Mouse (Mus musculus): ENCODE data around the gene Apobec4. TPM values are rescaled to one million over a fixed set of nuclear protein-coding genes. Genes with fewer than 3 reads are reported as not detected.
"Not testable (repeated sequence)": the region's sequence is repeated elsewhere in the genome, so short reads cannot be mapped to it uniquely, and the experiment has no call there.

Gene Apobec4
- polyA plus RNA-seq, 1 experiment from 2014 or later: not detected

GRCm38 (mm10) chr1:152767749-152768488 lies 17.6 kb downstream of the Apobec4 start:
- Histone ChIP-seq H3K9me3 (replicated peaks; ENCODE audit: control insufficient read depth, low read length) (no peaks in the 10 kb centered on the region), H3K9ac (replicated peaks; ENCODE audit: low read length) (no peak overlapping the region), H3K4me3 (ENCODE audit: low read depth, low read length) (no peak overlapping the region), H3K36me3 (replicated peaks; ENCODE audit: control insufficient read depth, insufficient read depth, low read depth, low read length) (no peaks in the 10 kb centered on the region; the same call in 1 of the 2 replicates), H3K27me3 (ENCODE audit: control insufficient read depth, insufficient read depth, low read length) (no peaks in the 10 kb centered on the region), H3K4me2 (ENCODE audit: low read depth, low read length) (no peak overlapping the region), H3K27ac (replicated peaks; ENCODE audit: low read depth, low read length) (no peak overlapping the region), H3K4me1 (ENCODE audit: control insufficient read depth, insufficient read depth, low read length) (no peaks in the 10 kb centered on the region)
- 8% methylated on average over 5 of the region's 5 CpGs for WGBS
- DNase-seq (ENCODE audit: low spot score) (peak; percentile 93), ATAC-seq (replicated peaks; ENCODE audit: insufficient number of reproducible peaks, low FRiP score, low TSS enrichment, low read depth) (no peak)

- ATAC-seq (replicated peaks; ENCODE audit: insufficient number of reproducible peaks, low FRiP score, low TSS enrichment, low read depth): no peak
- WGBS: 91% methylated on average over 9 of the region's 9 CpGs
- no peak overlapping the region for H3K4me2 ChIP-seq (ENCODE audit: low read depth, low read length)
- H3K4me3 ChIP-seq (ENCODE audit: low read depth, low read length): no peak overlapping the region
- no peaks in the 10 kb centered on the region for H3K27me3 ChIP-seq (ENCODE audit: control insufficient read depth, insufficient read depth, low read length)
- H3K9me3 ChIP-seq (replicated peaks; ENCODE audit: control insufficient read depth, low read length): no peaks in the 10 kb centered on the region
- DNase-seq (ENCODE audit: low spot score): no peak
- H3K36me3 ChIP-seq (replicated peaks; ENCODE audit: control insufficient read depth, insufficient read depth, low read depth, low read length): no peaks in the 10 kb centered on the region; the same call in 1 of the 2 replicates
- H3K27ac ChIP-seq (replicated peaks; ENCODE audit: low read depth, low read length): no peak overlapping the region
- no peaks in the 10 kb centered on the region for H3K4me1 ChIP-seq (ENCODE audit: control insufficient read depth, insufficient read depth, low read length)
- no peak overlapping the region for H3K9ac ChIP-seq (replicated peaks; ENCODE audit: low read length)
These were observed 20.7 kb downstream of the Apobec4 start for GRCm38 (mm10) chr1:152771016-152771415.

GRCm38 (mm10) chr1:152774601-152775000 lies 24.2 kb downstream of the Apobec4 start:
- WGBS: 96% methylated on average over 3 of the region's 3 CpGs
- H3K27ac ChIP-seq (replicated peaks; ENCODE audit: low read depth, low read length); H3K36me3 ChIP-seq (replicated peaks; ENCODE audit: control insufficient read depth, insufficient read depth, low read depth, low read length); H3K9me3 ChIP-seq (replicated peaks; ENCODE audit: control insufficient read depth, low read length); H3K27me3 ChIP-seq (ENCODE audit: control insufficient read depth, insufficient read depth, low read length); H3K4me1 ChIP-seq (ENCODE audit: control insufficient read depth, insufficient read depth, low read length); H3K9ac ChIP-seq (replicated peaks; ENCODE audit: low read length); ATAC-seq (replicated peaks; ENCODE audit: insufficient number of reproducible peaks, low FRiP score, low TSS enrichment, low read depth); H3K4me3 ChIP-seq (ENCODE audit: low read depth, low read length); DNase-seq (ENCODE audit: low spot score); H3K4me2 ChIP-seq (ENCODE audit: low read depth, low read length): not testable (repeated sequence)

GRCm38 (mm10) chr1:152779071-152779737 lies 28.9 kb downstream of the Apobec4 start:
- Histone ChIP-seq H3K27ac (replicated peaks; ENCODE audit: low read depth, low read length) (no peak overlapping the region), H3K9ac (replicated peaks; ENCODE audit: low read length) (no peak overlapping the region), H3K4me3 (ENCODE audit: low read depth, low read length) (no peak overlapping the region), H3K9me3 (replicated peaks; ENCODE audit: control insufficient read depth, low read length) (no peaks in the 10 kb centered on the region), H3K4me2 (ENCODE audit: low read depth, low read length) (no peak overlapping the region), H3K4me1 (ENCODE audit: control insufficient read depth, insufficient read depth, low read length) (no peaks in the 10 kb centered on the region), H3K27me3 (ENCODE audit: control insufficient read depth, insufficient read depth, low read length) (no peaks in the 10 kb centered on the region), H3K36me3 (replicated peaks; ENCODE audit: control insufficient read depth, insufficient read depth, low read depth, low read length) (no peaks in the 10 kb centered on the region)
- ATAC-seq (replicated peaks; ENCODE audit: insufficient number of reproducible peaks, low FRiP score, low TSS enrichment, low read depth) (peak; percentile 72; the same call in 1 of the 2 replicates), DNase-seq (ENCODE audit: low spot score) (peak; percentile 67)
- WGBS: 39% methylated on average over 10 of the region's 10 CpGs

- no peak overlapping the region for H3K27ac ChIP-seq (replicated peaks; ENCODE audit: low read depth, low read length)
- no peak overlapping the region for H3K4me3 ChIP-seq (ENCODE audit: low read depth, low read length)
- H3K27me3 ChIP-seq (ENCODE audit: control insufficient read depth, insufficient read depth, low read length): no peaks in the 10 kb centered on the region
- ATAC-seq (replicated peaks; ENCODE audit: insufficient number of reproducible peaks, low FRiP score, low TSS enrichment, low read depth) (no peak), DNase-seq (ENCODE audit: low spot score) (no peak)
- H3K36me3 ChIP-seq (replicated peaks; ENCODE audit: control insufficient read depth, insufficient read depth, low read depth, low read length): no peaks in the 10 kb centered on the region
- WGBS: 95% methylated on average over 8 of the region's 8 CpGs
- no peak overlapping the region for H3K4me2 ChIP-seq (ENCODE audit: low read depth, low read length)
- no peak overlapping the region for H3K9ac ChIP-seq (replicated peaks; ENCODE audit: low read length)
- no peaks in the 10 kb centered on the region for H3K4me1 ChIP-seq (ENCODE audit: control insufficient read depth, insufficient read depth, low read length)
- H3K9me3 ChIP-seq (replicated peaks; ENCODE audit: control insufficient read depth, low read length): no peaks in the 10 kb centered on the region
These were observed 34.3 kb downstream of the Apobec4 start for GRCm38 (mm10) chr1:152784620-152785019.

DNA sequence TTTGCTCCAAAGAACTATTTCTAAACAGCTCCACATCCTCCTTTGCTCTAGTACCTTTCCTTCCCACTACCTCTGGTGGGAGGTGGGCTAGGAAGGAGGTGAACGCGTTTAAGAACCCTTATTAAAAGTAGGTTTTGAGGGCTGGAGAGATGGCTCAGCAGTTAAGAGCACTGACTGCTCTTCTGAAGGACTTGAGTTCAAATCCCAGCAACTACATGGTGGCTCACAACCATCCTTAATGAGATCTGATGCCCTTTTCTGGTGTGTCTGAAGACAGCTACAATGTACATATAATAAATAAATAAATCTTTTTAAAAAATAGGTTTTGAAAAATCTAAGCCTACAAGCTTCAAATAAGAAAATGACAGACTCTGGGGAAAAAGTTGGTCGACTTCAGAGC lies 35.1 kb downstream of the Apobec4 start:
- 89% methylated on average over 3 of the region's 3 CpGs for WGBS

DNA sequence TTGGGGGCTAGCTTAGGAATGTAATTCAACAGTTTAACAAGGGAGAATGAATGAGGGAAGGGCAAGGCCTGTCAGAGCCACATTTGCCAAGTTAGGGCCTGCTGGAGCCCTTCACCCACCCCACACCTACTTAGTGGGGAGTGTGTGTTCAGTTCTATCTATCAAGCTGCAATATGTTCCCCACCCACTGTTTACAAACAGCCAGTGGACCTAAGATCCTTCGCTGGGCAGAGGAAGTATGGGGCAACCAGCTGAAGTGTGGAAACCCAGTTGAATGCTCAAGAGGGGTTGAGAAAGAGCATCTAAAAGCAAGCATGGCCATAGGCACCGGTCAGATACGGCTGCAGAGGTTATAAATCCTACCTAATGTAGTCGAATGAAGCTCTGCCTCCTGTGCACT lies 36.6 kb downstream of the Apobec4 start:
- ATAC-seq (replicated peaks; ENCODE audit: insufficient number of reproducible peaks, low FRiP score, low TSS enrichment, low read depth) (no peak), DNase-seq (ENCODE audit: low spot score) (no peak)
- 86% methylated on average over 4 of the region's 4 CpGs for WGBS

More for the DNA sequence above, 35.1 kb downstream of the Apobec4 start:
- not testable (repeated sequence) for ATAC-seq (replicated peaks; ENCODE audit: insufficient number of reproducible peaks, low FRiP score, low TSS enrichment, low read depth); H3K27ac ChIP-seq (replicated peaks; ENCODE audit: low read depth, low read length); H3K36me3 ChIP-seq (replicated peaks; ENCODE audit: control insufficient read depth, insufficient read depth, low read depth, low read length); H3K27me3 ChIP-seq (ENCODE audit: control insufficient read depth, insufficient read depth, low read length); DNase-seq (ENCODE audit: low spot score); H3K9me3 ChIP-seq (replicated peaks; ENCODE audit: control insufficient read depth, low read length); H3K4me2 ChIP-seq (ENCODE audit: low read depth, low read length); H3K4me3 ChIP-seq (ENCODE audit: low read depth, low read length); H3K4me1 ChIP-seq (ENCODE audit: control insufficient read depth, insufficient read depth, low read length); H3K9ac ChIP-seq (replicated peaks; ENCODE audit: low read length)

DNA sequence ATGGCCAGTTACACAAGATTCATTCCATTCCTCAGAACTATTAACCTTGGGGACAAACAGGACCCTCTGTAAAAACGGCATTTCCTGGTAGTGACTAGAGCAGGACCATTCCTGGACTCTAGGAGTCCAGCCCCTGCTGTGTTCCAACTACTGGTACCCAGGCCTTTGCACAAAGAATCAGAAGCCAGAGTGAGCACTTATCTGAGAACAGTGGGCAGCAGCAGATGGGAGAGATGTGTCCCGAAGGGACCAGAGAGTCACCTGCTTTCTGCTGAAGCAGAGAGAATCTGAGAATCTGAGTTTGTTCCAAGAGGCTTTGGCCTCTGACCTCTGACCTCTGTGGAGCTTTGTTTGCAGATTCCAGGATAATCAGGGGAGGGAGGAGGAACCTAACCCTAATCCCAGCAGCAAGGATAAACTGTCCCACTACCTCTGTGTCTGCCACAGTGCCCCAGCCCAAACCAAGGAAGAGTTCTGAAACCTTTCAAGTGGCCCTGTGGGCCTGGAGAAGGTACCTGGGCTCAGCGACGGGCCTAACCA lies 37.8 kb downstream of the Apobec4 start:
- ATAC-seq (replicated peaks; ENCODE audit: insufficient number of reproducible peaks, low FRiP score, low TSS enrichment, low read depth) (no peak), DNase-seq (ENCODE audit: low spot score) (no peak)
- Histone ChIP-seq H3K9me3 (replicated peaks; ENCODE audit: control insufficient read depth, low read length) (no peaks in the 10 kb centered on the region), H3K27me3 (ENCODE audit: control insufficient read depth, insufficient read depth, low read length) (no peaks in the 10 kb centered on the region), H3K4me3 (ENCODE audit: low read depth, low read length) (no peak overlapping the region), H3K36me3 (replicated peaks; ENCODE audit: control insufficient read depth, insufficient read depth, low read depth, low read length) (no peaks in the 10 kb centered on the region), H3K4me1 (ENCODE audit: control insufficient read depth, insufficient read depth, low read length) (no peaks in the 10 kb centered on the region; the same call in 1 of the 2 replicates), H3K27ac (replicated peaks; ENCODE audit: low read depth, low read length) (no peak overlapping the region), H3K4me2 (ENCODE audit: low read depth, low read length) (no peak overlapping the region), H3K9ac (replicated peaks; ENCODE audit: low read length) (no peak overlapping the region)
- whole genome bisulfite sequencing: 24% methylated on average over 4 of the region's 4 CpGs

More for the DNA sequence above, 36.6 kb downstream of the Apobec4 start:
- Histone ChIP-seq H3K36me3 (replicated peaks; ENCODE audit: control insufficient read depth, insufficient read depth, low read depth, low read length) (no peaks in the 10 kb centered on the region), H3K4me3 (ENCODE audit: low read depth, low read length) (no peak overlapping the region), H3K27me3 (ENCODE audit: control insufficient read depth, insufficient read depth, low read length) (no peaks in the 10 kb centered on the region), H3K27ac (replicated peaks; ENCODE audit: low read depth, low read length) (no peak overlapping the region), H3K4me2 (ENCODE audit: low read depth, low read length) (no peak overlapping the region), H3K4me1 (ENCODE audit: control insufficient read depth, insufficient read depth, low read length) (no peaks in the 10 kb centered on the region; the same call in 1 of the 2 replicates), H3K9ac (replicated peaks; ENCODE audit: low read length) (no peak overlapping the region), H3K9me3 (replicated peaks; ENCODE audit: control insufficient read depth, low read length) (no peaks in the 10 kb centered on the region)
